Mouse (Mus musculus): ENCODE measurements around the gene Tectb.

DNA sequence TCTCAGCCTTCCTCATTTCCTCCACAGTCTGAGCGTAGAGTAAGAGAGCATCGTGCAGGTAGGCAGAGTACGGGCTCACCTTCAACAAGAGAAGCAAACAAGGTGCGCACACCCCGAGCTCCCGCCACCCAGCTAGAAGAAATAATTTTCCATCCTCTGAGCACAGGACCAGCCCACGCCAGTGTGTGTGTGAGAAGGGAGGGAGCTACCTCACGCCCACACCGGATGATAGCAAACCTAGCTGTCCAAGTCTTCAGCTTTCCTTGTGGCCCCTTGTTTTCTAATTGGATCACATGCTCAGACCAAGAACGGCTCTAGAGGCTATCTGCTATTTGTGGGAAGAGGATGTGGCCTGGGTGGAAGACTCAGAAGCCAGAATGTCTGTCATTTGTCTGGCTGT, 50.5 kb downstream of the Tectb start:
- TF ChIP-seq CTCF (IDR thresholded peaks at IDR 0.05; ENCODE audit: extremely low read depth, insufficient read depth, insufficient read length, insufficient replicate concordance) (no peak), POLR2A (IDR thresholded peaks at IDR 0.05; ENCODE audit: low read depth, low read length) (no peak)

All from spleen, adult 2 months (tissue).